Mouse (Mus musculus): ENCODE measurements at regions not wholly inside any gene's neighbourhood (a gene's known extent, or its start where the extent isn't known, plus 50 kb on each side); places are given as distances from the start of the nearest gene placed in this dataset.

- ATAC-seq (ENCODE audit: poor library complexity, severe bottlenecking) = no peak
These were observed 168.6 kb downstream of the Gm19410 start for GRCm38 (mm10) chr8:35934115-35934607.

GRCm38 (mm10) chr8:35935034-35935433, 169.4 kb downstream of the Gm19410 start:
- no peak for ATAC-seq (ENCODE audit: poor library complexity, severe bottlenecking)

- ATAC-seq (ENCODE audit: poor library complexity, severe bottlenecking) = no peak
These were observed 173.6 kb downstream of the Gm19410 start for GRCm38 (mm10) chr8:35939199-35939598.

- ATAC-seq (ENCODE audit: poor library complexity, severe bottlenecking) = no peak
These were observed 176.9 kb downstream of the Gm19410 start for GRCm38 (mm10) chr8:35942515-35942914.

GRCm38 (mm10) chr8:35943686-35944085, 178.1 kb downstream of the Gm19410 start:
- ATAC-seq (ENCODE audit: poor library complexity, severe bottlenecking) = no peak

- no peak for ATAC-seq (ENCODE audit: poor library complexity, severe bottlenecking)
These were observed 178.9 kb downstream of the Gm19410 start for GRCm38 (mm10) chr8:35944461-35944860.

- ATAC-seq (ENCODE audit: poor library complexity, severe bottlenecking) = no peak
These were observed 180.9 kb downstream of the Gm19410 start for GRCm38 (mm10) chr8:35946539-35946940.

- ATAC-seq (ENCODE audit: poor library complexity, severe bottlenecking) = no peak
These were observed 182.6 kb downstream of the Gm19410 start for GRCm38 (mm10) chr8:35948146-35948545.

GRCm38 (mm10) chr8:35948751-35949183, 183.2 kb downstream of the Gm19410 start:
- ATAC-seq (ENCODE audit: poor library complexity, severe bottlenecking) = no peak

GRCm38 (mm10) chr8:35955506-35955905, 189.9 kb downstream of the Gm19410 start:
- ATAC-seq (ENCODE audit: poor library complexity, severe bottlenecking) = no peak

- ATAC-seq (ENCODE audit: poor library complexity, severe bottlenecking) = no peak
These were observed 190.7 kb downstream of the Gm19410 start for GRCm38 (mm10) chr8:35956319-35956718.

GRCm38 (mm10) chr8:35959201-35959600, 193.6 kb downstream of the Gm19410 start:
- ATAC-seq (ENCODE audit: poor library complexity, severe bottlenecking) = no peak

- ATAC-seq (ENCODE audit: poor library complexity, severe bottlenecking) = no peak
These were observed 195.5 kb downstream of the Gm19410 start for GRCm38 (mm10) chr8:35960867-35961614.

- ATAC-seq (ENCODE audit: poor library complexity, severe bottlenecking) = no peak
These were observed 196.1 kb downstream of the Gm19410 start for GRCm38 (mm10) chr8:35961615-35962220.

- ATAC-seq (ENCODE audit: poor library complexity, severe bottlenecking) = no peak
These were observed 199.3 kb downstream of the Gm19410 start for GRCm38 (mm10) chr8:35964932-35965331.

GRCm38 (mm10) chr8:35968341-35968740, 202.8 kb downstream of the Gm19410 start:
- no peak for ATAC-seq (ENCODE audit: poor library complexity, severe bottlenecking)

GRCm38 (mm10) chr8:35971082-35971481, 205.5 kb downstream of the Gm19410 start:
- no peak for ATAC-seq (ENCODE audit: poor library complexity, severe bottlenecking)

GRCm38 (mm10) chr8:35974323-35975029, 208.9 kb downstream of the Gm19410 start:
- no peak for ATAC-seq (ENCODE audit: poor library complexity, severe bottlenecking)

GRCm38 (mm10) chr8:35979638-35980255, 214.2 kb downstream of the Gm19410 start:
- no peak for ATAC-seq (ENCODE audit: poor library complexity, severe bottlenecking)

GRCm38 (mm10) chr8:35983083-35983482, 217.5 kb downstream of the Gm19410 start:
- ATAC-seq (ENCODE audit: poor library complexity, severe bottlenecking) = no peak

- no peak for ATAC-seq (ENCODE audit: poor library complexity, severe bottlenecking)
These were observed 219.6 kb downstream of the Gm19410 start for GRCm38 (mm10) chr8:35985152-35985689.
